Mouse (Mus musculus) retina, embryonic 14.5 days (tissue): ENCODE measurements around the gene Eif6.

Source experiments
- DNase-seq: peaks from one replicate; pipeline ENCODE4 v3.0.0-alpha.2; 2015; ENCODE audit warnings: low spot score

Eif6 gene

GRCm38 (mm10) chr2:155823722-155824121, 3.0 kb downstream of the Eif6 start:
- no peak for DNase-seq

- DNase-seq: no peak
These were observed 5.9 kb downstream of the Eif6 start for GRCm38 (mm10) chr2:155820779-155821178.

- no peak for DNase-seq
These were observed 7.1 kb downstream of the Eif6 start for GRCm38 (mm10) chr2:155819449-155820251.

GRCm38 (mm10) chr2:155819392-155819448, 7.5 kb downstream of the Eif6 start, which contains the start of gene BC029722:
TSS of gene BC029722 (minus strand) at chr2:155819426.
- DNase-seq: no peak

- peak; percentile 92 for DNase-seq
These were observed 7.9 kb downstream of the Eif6 start for GRCm38 (mm10) chr2:155818596-155819391.

GRCm38 (mm10) chr2:155817301-155818245, 9.2 kb downstream of the Eif6 start:
- DNase-seq: no peak

- DNase-seq: no peak
These were observed 10.5 kb downstream of the Eif6 start for GRCm38 (mm10) chr2:155816179-155816578.

GRCm38 (mm10) chr2:155814829-155815228, 11.9 kb downstream of the Eif6 start:
- no peak for DNase-seq

- no peak for DNase-seq
These were observed 14.1 kb downstream of the Eif6 start for GRCm38 (mm10) chr2:155812637-155813036.

- DNase-seq: peak; percentile 90
These were observed 14.8 kb downstream of the Eif6 start for GRCm38 (mm10) chr2:155811821-155812396.

GRCm38 (mm10) chr2:155809620-155810019, 17.1 kb downstream of the Eif6 start:
- DNase-seq: no peak

- DNase-seq: no peak
These were observed 19.3 kb downstream of the Eif6 start for GRCm38 (mm10) chr2:155807408-155807807.

- DNase-seq: no peak
These were observed 20.2 kb downstream of the Eif6 start for GRCm38 (mm10) chr2:155806548-155806947.

- DNase-seq: no peak
These were observed 20.8 kb downstream of the Eif6 start for GRCm38 (mm10) chr2:155805925-155806255.

GRCm38 (mm10) chr2:155805231-155805924, 21.3 kb downstream of the Eif6 start:
- no peak for DNase-seq

- no peak for DNase-seq
These were observed 22.7 kb downstream of the Eif6 start for GRCm38 (mm10) chr2:155804053-155804452.

GRCm38 (mm10) chr2:155802761-155803160, 24.0 kb downstream of the Eif6 start:
- DNase-seq: no peak

GRCm38 (mm10) chr2:155798613-155799012, 28.1 kb downstream of the Eif6 start:
- no peak for DNase-seq

GRCm38 (mm10) chr2:155794674-155795445, 31.9 kb downstream of the Eif6 start:
- DNase-seq: no peak

GRCm38 (mm10) chr2:155792899-155793298, 33.8 kb downstream of the Eif6 start:
- no peak for DNase-seq
